ENCODE assay signal across 8 mouse cellular contexts in the genomic region with DNA sequence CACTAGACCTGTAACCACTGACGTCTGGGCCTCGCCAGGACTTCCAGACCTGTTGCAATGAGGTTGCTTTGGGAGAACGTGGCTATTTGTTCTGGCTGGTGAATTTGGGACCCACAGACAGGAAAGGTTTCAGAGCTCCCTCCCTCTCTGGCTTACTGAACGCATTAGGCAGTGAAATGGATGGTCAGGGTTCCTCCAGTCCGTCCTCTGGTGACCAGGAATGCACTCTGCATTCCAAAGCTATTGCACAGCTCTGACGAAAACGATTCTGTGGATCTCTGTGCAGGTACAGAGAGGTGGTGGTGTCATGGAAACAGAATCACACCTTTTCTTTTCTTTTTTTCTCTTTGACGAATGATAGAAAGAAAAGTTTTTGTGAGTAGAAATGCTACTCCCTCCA. TPM values are rescaled to one million over a fixed set of nuclear protein-coding genes. Genes with fewer than 3 reads are reported as not detected.
DNase-seq lines count a peak whose midpoint lies in the region; ATAC-seq and TF ChIP-seq lines count a peak whose summit lies in the region.

No protein-coding gene starts in this region.

- peaks cover 20% of the 10 kb centered on the region for H3K4me1 ChIP-seq in forebrain, embryonic 13.5 days
- H3K4me1 ChIP-seq in forebrain, embryonic 12.5 days: peaks cover 18% of the 10 kb centered on the region
- H3K4me1 ChIP-seq in lung, embryonic 14.5 days (ENCODE audit: insufficient read depth): 0 out of 2 replicates have a peak, but pooled peaks cover 7% of the 10 kb centered on the region
- H3K4me1 ChIP-seq in limb, embryonic 12.5 days (replicated peaks): peaks cover 12% of the 10 kb centered on the region
- peaks cover 18% of the 10 kb centered on the region for H3K4me1 ChIP-seq in neural tube, embryonic 14.5 days (ENCODE audit: control insufficient read depth, insufficient read depth, low read length)

- 0 out of 2 replicates have a peak, but pooled peaks cover 4% of the 10 kb centered on the region for H3K9me3 ChIP-seq in forebrain, embryonic 13.5 days (replicated peaks)
- 0 out of 2 replicates have a peak, but pooled peaks cover 8% of the 10 kb centered on the region for H3K9me3 ChIP-seq in forebrain, embryonic 12.5 days
- no peaks in the 10 kb centered on the region for H3K9me3 ChIP-seq in lung, embryonic 14.5 days (ENCODE audit: low read depth, low read length)
- H3K9me3 ChIP-seq in limb, embryonic 12.5 days: no peaks in the 10 kb centered on the region
- no peaks in the 10 kb centered on the region for H3K9me3 ChIP-seq in neural tube, embryonic 14.5 days (ENCODE audit: control insufficient read depth, low read length)

- no peak for TF ChIP-seq CTCF in lung, embryonic 14.5 days (IDR thresholded peaks at IDR 0.05; ENCODE audit: low read depth)

- peaks cover 5% of the 10 kb centered on the region; the same call in 1 of the 2 replicates for H3K36me3 ChIP-seq in forebrain, embryonic 13.5 days (ENCODE audit: poor library complexity, severe bottlenecking)
- H3K36me3 ChIP-seq in forebrain, embryonic 12.5 days (replicated peaks): peaks cover 5% of the 10 kb centered on the region
- peaks cover 13% of the 10 kb centered on the region; the same call in 1 of the 2 replicates for H3K36me3 ChIP-seq in lung, embryonic 14.5 days (ENCODE audit: insufficient read depth)
- peaks cover 23% of the 10 kb centered on the region for H3K36me3 ChIP-seq in limb, embryonic 12.5 days
- no peaks in the 10 kb centered on the region for H3K36me3 ChIP-seq in neural tube, embryonic 14.5 days (ENCODE audit: control insufficient read depth, insufficient read depth, low read length)

- 81% methylated on average over 8 of the region's 8 CpGs for WGBS in forebrain, embryonic 13.5 days
- 81% methylated on average over 8 of the region's 8 CpGs for WGBS in forebrain, embryonic 12.5 days
- 62% methylated on average over 8 of the region's 8 CpGs for WGBS in lung, embryonic 14.5 days
- 83% methylated on average over 8 of the region's 8 CpGs for WGBS in limb, embryonic 12.5 days
- WGBS in neural tube, embryonic 14.5 days: 85% methylated on average over 8 of the region's 8 CpGs

- H3K27ac ChIP-seq in forebrain, embryonic 13.5 days: no peak overlapping the region
- no peak overlapping the region for H3K27ac ChIP-seq in forebrain, embryonic 12.5 days
- H3K27ac ChIP-seq in lung, embryonic 14.5 days (ENCODE audit: low read depth): no peak overlapping the region
- no peak overlapping the region for H3K27ac ChIP-seq in limb, embryonic 12.5 days
- H3K27ac ChIP-seq in neural tube, embryonic 14.5 days (ENCODE audit: low read depth, low read length): no peak overlapping the region

- no peaks in the 10 kb centered on the region for H3K27me3 ChIP-seq in forebrain, embryonic 13.5 days
- H3K27me3 ChIP-seq in forebrain, embryonic 12.5 days: no peaks in the 10 kb centered on the region
- H3K27me3 ChIP-seq in lung, embryonic 14.5 days (ENCODE audit: insufficient read depth, low read length): no peaks in the 10 kb centered on the region
- H3K27me3 ChIP-seq in limb, embryonic 12.5 days: no peaks in the 10 kb centered on the region
- H3K27me3 ChIP-seq in neural tube, embryonic 14.5 days (ENCODE audit: control insufficient read depth, insufficient read depth, low read length): no peaks in the 10 kb centered on the region

- ATAC-seq in forebrain, embryonic 13.5 days: no peak
- no peak for ATAC-seq in forebrain, embryonic 12.5 days (ENCODE audit: low FRiP score)
- no peak for ATAC-seq in lung, embryonic 14.5 days (ENCODE audit: insufficient read depth)
- no peak for ATAC-seq in limb, embryonic 12.5 days (ENCODE audit: insufficient number of reproducible peaks, insufficient read depth, low FRiP score, low TSS enrichment, low read depth)
- no peak for ATAC-seq in neural tube, embryonic 14.5 days (ENCODE audit: low read depth)

- DNase-seq in lung, embryonic 14.5 days: peak; percentile 28
- DNase-seq in lung, postnatal 10 days: no peak
- DNase-seq in adrenal gland, postnatal 10 days: no peak
- DNase-seq in thymus, postnatal 0 days (ENCODE audit: low spot score): no peak

- H3K9ac ChIP-seq in forebrain, embryonic 13.5 days: 0 out of 2 replicates have a peak overlapping the region, but pooled peaks have one; percentile 12
- H3K9ac ChIP-seq in forebrain, embryonic 12.5 days: no peak overlapping the region
- no peak overlapping the region for H3K9ac ChIP-seq in lung, embryonic 14.5 days
- H3K9ac ChIP-seq in limb, embryonic 12.5 days (replicated peaks): no peak overlapping the region
- H3K9ac ChIP-seq in neural tube, embryonic 14.5 days (replicated peaks; ENCODE audit: low read depth, low read length): no peak overlapping the region

- H3K4me3 ChIP-seq in forebrain, embryonic 13.5 days: peak overlapping the region; percentile 99; the same call in 1 of the 2 replicates
- H3K4me3 ChIP-seq in forebrain, embryonic 12.5 days (replicated peaks): no peak overlapping the region
- no peak overlapping the region for H3K4me3 ChIP-seq in lung, embryonic 14.5 days (ENCODE audit: low read depth, low read length)
- no peak overlapping the region for H3K4me3 ChIP-seq in limb, embryonic 12.5 days (replicated peaks)
- H3K4me3 ChIP-seq in neural tube, embryonic 14.5 days (ENCODE audit: low read depth, low read length): no peak overlapping the region

- H3K4me2 ChIP-seq in forebrain, embryonic 13.5 days: peak overlapping the region; percentile 90
- no peak overlapping the region for H3K4me2 ChIP-seq in forebrain, embryonic 12.5 days
- H3K4me2 ChIP-seq in lung, embryonic 14.5 days: peak overlapping the region; percentile 81
- H3K4me2 ChIP-seq in limb, embryonic 12.5 days: peak overlapping the region; percentile 86; the same call in 1 of the 2 replicates
- H3K4me2 ChIP-seq in neural tube, embryonic 14.5 days (ENCODE audit: low read depth, low read length): peak overlapping the region; percentile 89; the same call in 1 of the 2 replicates

RNA-seq across cellular contexts. Expression of gene Maea, which starts 1.9 kb away (rescaled TPM):
- polyA plus RNA-seq in forebrain, embryonic 13.5 days (2015; fragmentation: Nextera tagmentation; extraction: Ambion mirVana): 107 and 122 TPM in 2 replicates
- 114 and 115 TPM in 2 replicates for polyA plus RNA-seq in forebrain, embryonic 12.5 days (2016; fragmentation: Nextera tagmentation; extraction: Ambion mirVana)
- 125 and 127 TPM in 2 replicates for polyA plus RNA-seq in lung, embryonic 14.5 days (2014; fragmentation: Nextera tagmentation; extraction: Ambion mirVana)
- 135 and 141 TPM in 2 replicates for polyA plus RNA-seq in limb, embryonic 12.5 days (2016; fragmentation: Nextera tagmentation; extraction: Ambion mirVana)
- polyA plus RNA-seq in neural tube, embryonic 14.5 days (2014; fragmentation: Nextera tagmentation; extraction: Ambion mirVana): 117 and 127 TPM in 2 replicates
- 10 to 100 TPM; 86.8 to 97.7 TPM for total RNA-seq in adrenal gland, postnatal 10 days (2021)
- polyA plus RNA-seq in thymus, postnatal 0 days (2015; fragmentation: Nextera tagmentation; extraction: Ambion mirVana): 83.0 and 86.8 TPM in 2 replicates

RNA-seq across cellular contexts. Expression of gene Uvssa, which starts 41.1 kb away (rescaled TPM):
- polyA plus RNA-seq in forebrain, embryonic 13.5 days (2015; fragmentation: Nextera tagmentation; extraction: Ambion mirVana): 8.0 and 8.2 TPM in 2 replicates
- 8.0 and 9.0 TPM in 2 replicates for polyA plus RNA-seq in forebrain, embryonic 12.5 days (2016; fragmentation: Nextera tagmentation; extraction: Ambion mirVana)
- 8.2 and 8.4 TPM in 2 replicates for polyA plus RNA-seq in lung, embryonic 14.5 days (2014; fragmentation: Nextera tagmentation; extraction: Ambion mirVana)
- 11.1 and 12.1 TPM in 2 replicates for polyA plus RNA-seq in limb, embryonic 12.5 days (2016; fragmentation: Nextera tagmentation; extraction: Ambion mirVana)
- 8.7 and 9.0 TPM in 2 replicates for polyA plus RNA-seq in neural tube, embryonic 14.5 days (2014; fragmentation: Nextera tagmentation; extraction: Ambion mirVana)
- 10 to 100 TPM in 1 of 2 experiments, 1 to 10 TPM in 1; 8.1 to 14.0 TPM for total RNA-seq in adrenal gland, postnatal 10 days (2021)
- 7.2 and 10.4 TPM in 2 replicates for polyA plus RNA-seq in thymus, postnatal 0 days (2015; fragmentation: Nextera tagmentation; extraction: Ambion mirVana)
